Mouse (Mus musculus): Measurements from ENCODE around the gene Gabbr2.

- TF ChIP-seq MYOD1 (IDR thresholded peaks at IDR 0.05; ENCODE audit: control insufficient read depth, insufficient read length, low read depth) (no peak), CTCF (IDR thresholded peaks at IDR 0.05; ENCODE audit: control insufficient read depth, insufficient read depth, insufficient read length) (no peak), FOSL1 (IDR thresholded peaks at IDR 0.05; ENCODE audit: insufficient read depth, low read length, poor library complexity, severe bottlenecking) (no peak)
These were observed 123.5 kb downstream of the Gabbr2 start for GRCm38 (mm10) chr4:46868181-46868580.

Measured in C2C12 (cell line).